Mouse (Mus musculus) kidney, postnatal 4 days (tissue): ENCODE measurements around the gene Ksr2.

Source experiments
- DNase-seq, 2 experiments: peaks; one replicate each; pipeline ENCODE4 v3.0.0; 2021; ENCODE audit warnings: mixed read lengths in 2 of 2

Gene Ksr2

GRCm38 (mm10) chr5:117486092-117486491 is 72.3 kb downstream of the Ksr2 start:
- DNase-seq, result no peak

GRCm38 (mm10) chr5:117488155-117488554 is 74.4 kb downstream of the Ksr2 start:
- DNase-seq, result no peak

GRCm38 (mm10) chr5:117488670-117489325 is 75.0 kb downstream of the Ksr2 start:
- no peak for DNase-seq

GRCm38 (mm10) chr5:117492933-117493863 is 79.4 kb downstream of the Ksr2 start:
- peak; percentile 43 to 58 for DNase-seq

GRCm38 (mm10) chr5:117493947-117494346 is 80.1 kb downstream of the Ksr2 start:
- DNase-seq, result peak; percentile 78 to 84

- DNase-seq, result peak; percentile 59 to 62
These were observed 83.3 kb downstream of the Ksr2 start for GRCm38 (mm10) chr5:117497084-117497483.

- peak in 1 of 2 experiments; percentile 40 for DNase-seq
These were observed 88.8 kb downstream of the Ksr2 start for GRCm38 (mm10) chr5:117502611-117503010.

GRCm38 (mm10) chr5:117504431-117504830 is 90.6 kb downstream of the Ksr2 start:
- DNase-seq, result no peak

- peak; percentile 85 to 89 for DNase-seq
These were observed 91.4 kb downstream of the Ksr2 start for GRCm38 (mm10) chr5:117505204-117505603.

GRCm38 (mm10) chr5:117505769-117506168 is 92.0 kb downstream of the Ksr2 start:
- DNase-seq, result no peak

GRCm38 (mm10) chr5:117506406-117506805 is 92.6 kb downstream of the Ksr2 start:
- peak; percentile 85 to 86 for DNase-seq

- peak; percentile 72 to 79 for DNase-seq
These were observed 95.9 kb downstream of the Ksr2 start for GRCm38 (mm10) chr5:117509511-117510375.

- no peak for DNase-seq
These were observed 97.1 kb downstream of the Ksr2 start for GRCm38 (mm10) chr5:117510864-117511263.

- no peak for DNase-seq
These were observed 101.6 kb downstream of the Ksr2 start for GRCm38 (mm10) chr5:117515396-117515795.

- DNase-seq, result no peak
These were observed 102.1 kb downstream of the Ksr2 start for GRCm38 (mm10) chr5:117515861-117516260.

GRCm38 (mm10) chr5:117516597-117516996 is 102.8 kb downstream of the Ksr2 start:
- peak; percentile 85 for DNase-seq

GRCm38 (mm10) chr5:117519858-117520495 is 106.2 kb downstream of the Ksr2 start:
- no peak for DNase-seq

- no peak for DNase-seq
These were observed 107.4 kb downstream of the Ksr2 start for GRCm38 (mm10) chr5:117521156-117521555.

- no peak for DNase-seq
These were observed 107.9 kb downstream of the Ksr2 start for GRCm38 (mm10) chr5:117521701-117522100.

GRCm38 (mm10) chr5:117522471-117522870 is 108.7 kb downstream of the Ksr2 start:
- DNase-seq, result no peak

- DNase-seq, result no peak
These were observed 109.2 kb downstream of the Ksr2 start for GRCm38 (mm10) chr5:117523010-117523409.

- no peak for DNase-seq
These were observed 117.2 kb downstream of the Ksr2 start for GRCm38 (mm10) chr5:117530991-117531390.
